Mouse (Mus musculus): ENCODE measurements around the gene Sstr5. TPM values are rescaled to one million over a fixed set of nuclear protein-coding genes. Genes with fewer than 3 reads are reported as not detected.
A peak's percentile ranks its signal among the peaks of the same experiment; 100 is the strongest.

Gene Sstr5
- polyA plus RNA-seq, 1 experiment from 2014 or later = not detected

GRCm38 (mm10) chr17:25518144-25518543 lies 21.1 kb upstream of the Sstr5 start:
- no peak overlapping the region for H3K27ac ChIP-seq (ENCODE audit: low read length)
- 81% methylated on average over 17 of the region's 17 CpGs for WGBS
- H3K4me1 ChIP-seq (ENCODE audit: control insufficient read depth, insufficient read depth, low read length) = no peaks in the 10 kb centered on the region
- H3K4me3 ChIP-seq (ENCODE audit: low read depth, low read length) = no peak overlapping the region
- H3K27me3 ChIP-seq (ENCODE audit: control insufficient read depth, insufficient read depth, low read length) = no peaks in the 10 kb centered on the region
- no peak overlapping the region for H3K4me2 ChIP-seq (replicated peaks; ENCODE audit: low read depth, low read length)
- H3K36me3 ChIP-seq (ENCODE audit: control insufficient read depth, insufficient read depth, low read length) = no peaks in the 10 kb centered on the region
- no peak overlapping the region for H3K9ac ChIP-seq (replicated peaks; ENCODE audit: low read depth, low read length)
- no peaks in the 10 kb centered on the region for H3K9me3 ChIP-seq (ENCODE audit: control insufficient read depth, low read depth, low read length)
- peak; percentile 28; the same call in 1 of the 2 replicates for ATAC-seq (ENCODE audit: insufficient number of reproducible peaks, insufficient read depth, low FRiP score, low read depth)

GRCm38 (mm10) chr17:25516315-25516714 lies 19.2 kb upstream of the Sstr5 start:
- Histone ChIP-seq H3K4me3 (ENCODE audit: low read depth, low read length) (no peak overlapping the region), H3K9ac (replicated peaks; ENCODE audit: low read depth, low read length) (no peak overlapping the region), H3K36me3 (ENCODE audit: control insufficient read depth, insufficient read depth, low read length) (no peaks in the 10 kb centered on the region), H3K4me2 (replicated peaks; ENCODE audit: low read depth, low read length) (no peak overlapping the region), H3K27ac (ENCODE audit: low read length) (no peak overlapping the region), H3K4me1 (ENCODE audit: control insufficient read depth, insufficient read depth, low read length) (no peaks in the 10 kb centered on the region), H3K27me3 (ENCODE audit: control insufficient read depth, insufficient read depth, low read length) (no peaks in the 10 kb centered on the region), H3K9me3 (ENCODE audit: control insufficient read depth, low read depth, low read length) (no peaks in the 10 kb centered on the region)
- ATAC-seq (ENCODE audit: insufficient number of reproducible peaks, insufficient read depth, low FRiP score, low read depth) = no peak
- WGBS = 24% methylated on average over 5 of the region's 5 CpGs

- no peak overlapping the region for H3K27ac ChIP-seq (ENCODE audit: low read length)
- no peak for ATAC-seq (ENCODE audit: insufficient number of reproducible peaks, insufficient read depth, low FRiP score, low read depth)
Observed at GRCm38 (mm10) chr17:25514055-25514454, 17.0 kb upstream of the Sstr5 start.

GRCm38 (mm10) chr17:25511876-25512275 lies 14.8 kb upstream of the Sstr5 start:
- no peak for ATAC-seq (ENCODE audit: insufficient number of reproducible peaks, insufficient read depth, low FRiP score, low read depth)
- WGBS = 75% methylated on average over 3 of the region's 3 CpGs
- Histone ChIP-seq H3K9me3 (ENCODE audit: control insufficient read depth, low read depth, low read length) (no peaks in the 10 kb centered on the region), H3K27ac (ENCODE audit: low read length) (no peak overlapping the region), H3K27me3 (ENCODE audit: control insufficient read depth, insufficient read depth, low read length) (no peaks in the 10 kb centered on the region), H3K4me3 (ENCODE audit: low read depth, low read length) (no peak overlapping the region), H3K9ac (replicated peaks; ENCODE audit: low read depth, low read length) (no peak overlapping the region), H3K4me2 (replicated peaks; ENCODE audit: low read depth, low read length) (no peak overlapping the region), H3K36me3 (ENCODE audit: control insufficient read depth, insufficient read depth, low read length) (no peaks in the 10 kb centered on the region), H3K4me1 (ENCODE audit: control insufficient read depth, insufficient read depth, low read length) (no peaks in the 10 kb centered on the region)

More at GRCm38 (mm10) chr17:25514055-25514454, 17.0 kb upstream of the Sstr5 start:
- H3K9me3 ChIP-seq (ENCODE audit: control insufficient read depth, low read depth, low read length) = no peaks in the 10 kb centered on the region
- H3K27me3 ChIP-seq (ENCODE audit: control insufficient read depth, insufficient read depth, low read length) = no peaks in the 10 kb centered on the region
- no peak overlapping the region for H3K9ac ChIP-seq (replicated peaks; ENCODE audit: low read depth, low read length)
- no peaks in the 10 kb centered on the region for H3K4me1 ChIP-seq (ENCODE audit: control insufficient read depth, insufficient read depth, low read length)
- H3K36me3 ChIP-seq (ENCODE audit: control insufficient read depth, insufficient read depth, low read length) = no peaks in the 10 kb centered on the region
- H3K4me2 ChIP-seq (replicated peaks; ENCODE audit: low read depth, low read length) = no peak overlapping the region
- H3K4me3 ChIP-seq (ENCODE audit: low read depth, low read length) = no peak overlapping the region
- WGBS = 95% methylated on average over 2 of the region's 2 CpGs

- 76% methylated on average over 10 of the region's 10 CpGs for WGBS
Observed at GRCm38 (mm10) chr17:25510074-25510830, 13.2 kb upstream of the Sstr5 start.

GRCm38 (mm10) chr17:25508860-25509577 lies 11.9 kb upstream of the Sstr5 start:
- Histone ChIP-seq H3K4me2 (replicated peaks; ENCODE audit: low read depth, low read length) (no peak overlapping the region), H3K4me1 (ENCODE audit: control insufficient read depth, insufficient read depth, low read length) (no peaks in the 10 kb centered on the region), H3K4me3 (ENCODE audit: low read depth, low read length) (no peak overlapping the region), H3K27me3 (ENCODE audit: control insufficient read depth, insufficient read depth, low read length) (no peaks in the 10 kb centered on the region), H3K27ac (ENCODE audit: low read length) (no peak overlapping the region), H3K9me3 (ENCODE audit: control insufficient read depth, low read depth, low read length) (no peaks in the 10 kb centered on the region), H3K9ac (replicated peaks; ENCODE audit: low read depth, low read length) (no peak overlapping the region), H3K36me3 (ENCODE audit: control insufficient read depth, insufficient read depth, low read length) (no peaks in the 10 kb centered on the region)
- WGBS = 53% methylated on average over 7 of the region's 7 CpGs
- no peak for ATAC-seq (ENCODE audit: insufficient number of reproducible peaks, insufficient read depth, low FRiP score, low read depth)

More at GRCm38 (mm10) chr17:25510074-25510830, 13.2 kb upstream of the Sstr5 start:
- Histone ChIP-seq H3K27me3 (ENCODE audit: control insufficient read depth, insufficient read depth, low read length) (no peaks in the 10 kb centered on the region), H3K4me1 (ENCODE audit: control insufficient read depth, insufficient read depth, low read length) (no peaks in the 10 kb centered on the region), H3K4me3 (ENCODE audit: low read depth, low read length) (no peak overlapping the region), H3K36me3 (ENCODE audit: control insufficient read depth, insufficient read depth, low read length) (no peaks in the 10 kb centered on the region), H3K9me3 (ENCODE audit: control insufficient read depth, low read depth, low read length) (no peaks in the 10 kb centered on the region), H3K27ac (ENCODE audit: low read length) (no peak overlapping the region), H3K9ac (replicated peaks; ENCODE audit: low read depth, low read length) (no peak overlapping the region), H3K4me2 (replicated peaks; ENCODE audit: low read depth, low read length) (no peak overlapping the region)
- no peak for ATAC-seq (ENCODE audit: insufficient number of reproducible peaks, insufficient read depth, low FRiP score, low read depth)

- H3K9me3 ChIP-seq (ENCODE audit: control insufficient read depth, low read depth, low read length) = no peaks in the 10 kb centered on the region
- H3K4me1 ChIP-seq (ENCODE audit: control insufficient read depth, insufficient read depth, low read length) = no peaks in the 10 kb centered on the region
- 28% methylated on average over 3 of the region's 3 CpGs for WGBS
- H3K4me2 ChIP-seq (replicated peaks; ENCODE audit: low read depth, low read length) = no peak overlapping the region
- H3K4me3 ChIP-seq (ENCODE audit: low read depth, low read length) = no peak overlapping the region
- no peak overlapping the region for H3K27ac ChIP-seq (ENCODE audit: low read length)
- no peaks in the 10 kb centered on the region for H3K27me3 ChIP-seq (ENCODE audit: control insufficient read depth, insufficient read depth, low read length)
- ATAC-seq (ENCODE audit: insufficient number of reproducible peaks, insufficient read depth, low FRiP score, low read depth) = no peak
- H3K9ac ChIP-seq (replicated peaks; ENCODE audit: low read depth, low read length) = no peak overlapping the region
- no peaks in the 10 kb centered on the region for H3K36me3 ChIP-seq (ENCODE audit: control insufficient read depth, insufficient read depth, low read length)
Observed at GRCm38 (mm10) chr17:25507799-25508198, 10.7 kb upstream of the Sstr5 start.

GRCm38 (mm10) chr17:25502599-25502998 lies 5.5 kb upstream of the Sstr5 start:
- ATAC-seq (ENCODE audit: insufficient number of reproducible peaks, insufficient read depth, low FRiP score, low read depth) = no peak
- Histone ChIP-seq H3K9ac (replicated peaks; ENCODE audit: low read depth, low read length) (no peak overlapping the region), H3K9me3 (ENCODE audit: control insufficient read depth, low read depth, low read length) (no peaks in the 10 kb centered on the region), H3K4me2 (replicated peaks; ENCODE audit: low read depth, low read length) (no peak overlapping the region), H3K4me1 (ENCODE audit: control insufficient read depth, insufficient read depth, low read length) (no peaks in the 10 kb centered on the region), H3K4me3 (ENCODE audit: low read depth, low read length) (no peak overlapping the region), H3K36me3 (ENCODE audit: control insufficient read depth, insufficient read depth, low read length) (no peaks in the 10 kb centered on the region), H3K27ac (ENCODE audit: low read length) (no peak overlapping the region), H3K27me3 (ENCODE audit: control insufficient read depth, insufficient read depth, low read length) (no peaks in the 10 kb centered on the region; the same call in 1 of the 2 replicates)
- 74% methylated on average over 4 of the region's 4 CpGs for WGBS

All from stomach, embryonic 14.5 days (tissue).